Mouse (Mus musculus) brain, embryonic 14.5 days (tissue): ENCODE measurements around the gene Ptger1.

Source experiments
- CTCF ChIP-seq: fragments of 200-500 bp; IDR thresholded peaks from 2 replicates; pipeline ENCODE4 v1.5.1; 2012; ENCODE audit warnings: inconsistent platforms, mild to moderate bottlenecking, moderate library complexity, borderline replicate concordance; ENCODE audit not compliant: insufficient read depth, insufficient read length; ENCODE audit errors: extremely low read depth
- POLR2A ChIP-seq: fragments of 200-500 bp; IDR thresholded peaks from 2 replicates; pipeline ENCODE4 v1.6.1; 2012; ENCODE audit warnings: mild to moderate bottlenecking, inconsistent platforms, borderline replicate concordance; ENCODE audit not compliant: poor library complexity, insufficient read depth, insufficient read length, severe bottlenecking; ENCODE audit errors: extremely low read depth

- TF ChIP-seq CTCF (no peak), POLR2A (no peak)
Measured at GRCm38 (mm10) chr8:83716563-83716962, 50.1 kb downstream of the Ptger1 start.
